Mouse (Mus musculus) retina, adult 2 months (tissue): ENCODE measurements around the gene Nectin1.

Experiments used
- DNase-seq: peaks from one replicate; pipeline ENCODE4 v3.0.0-alpha.2; 2012; ENCODE audit warnings: low read depth, low spot score

The Nectin1 gene

GRCm38 (mm10) chr9:43738480-43739084 is 5.2 kb upstream of the Nectin1 start:
- no peak for DNase-seq

- DNase-seq = no peak
Measured at GRCm38 (mm10) chr9:43741277-43741676, 2.5 kb upstream of the Nectin1 start.

DNA sequence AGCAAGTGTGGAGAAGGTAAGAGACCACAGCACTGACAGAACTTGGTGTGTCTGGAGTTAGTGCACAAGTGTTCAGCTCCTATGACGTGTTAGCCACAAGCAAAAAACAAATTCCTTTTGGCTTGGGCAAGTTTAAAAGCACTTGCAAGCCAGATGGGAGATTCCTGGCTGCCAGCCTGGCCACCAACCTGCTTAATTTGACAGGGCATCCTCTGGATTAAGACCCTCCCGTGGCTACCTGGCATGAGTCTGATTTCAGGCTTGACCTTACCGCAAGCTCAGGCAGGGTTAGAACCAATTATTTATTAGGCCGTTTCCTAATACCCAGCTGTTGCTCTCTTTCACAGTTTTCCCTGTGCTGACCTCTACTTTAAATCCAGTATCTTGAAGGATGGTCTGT is 1.7 kb upstream of the Nectin1 start:
- DNase-seq = no peak

GRCm38 (mm10) chr9:43742902-43743646 is 710 bp upstream of the Nectin1 start:
- DNase-seq = no peak

DNA sequence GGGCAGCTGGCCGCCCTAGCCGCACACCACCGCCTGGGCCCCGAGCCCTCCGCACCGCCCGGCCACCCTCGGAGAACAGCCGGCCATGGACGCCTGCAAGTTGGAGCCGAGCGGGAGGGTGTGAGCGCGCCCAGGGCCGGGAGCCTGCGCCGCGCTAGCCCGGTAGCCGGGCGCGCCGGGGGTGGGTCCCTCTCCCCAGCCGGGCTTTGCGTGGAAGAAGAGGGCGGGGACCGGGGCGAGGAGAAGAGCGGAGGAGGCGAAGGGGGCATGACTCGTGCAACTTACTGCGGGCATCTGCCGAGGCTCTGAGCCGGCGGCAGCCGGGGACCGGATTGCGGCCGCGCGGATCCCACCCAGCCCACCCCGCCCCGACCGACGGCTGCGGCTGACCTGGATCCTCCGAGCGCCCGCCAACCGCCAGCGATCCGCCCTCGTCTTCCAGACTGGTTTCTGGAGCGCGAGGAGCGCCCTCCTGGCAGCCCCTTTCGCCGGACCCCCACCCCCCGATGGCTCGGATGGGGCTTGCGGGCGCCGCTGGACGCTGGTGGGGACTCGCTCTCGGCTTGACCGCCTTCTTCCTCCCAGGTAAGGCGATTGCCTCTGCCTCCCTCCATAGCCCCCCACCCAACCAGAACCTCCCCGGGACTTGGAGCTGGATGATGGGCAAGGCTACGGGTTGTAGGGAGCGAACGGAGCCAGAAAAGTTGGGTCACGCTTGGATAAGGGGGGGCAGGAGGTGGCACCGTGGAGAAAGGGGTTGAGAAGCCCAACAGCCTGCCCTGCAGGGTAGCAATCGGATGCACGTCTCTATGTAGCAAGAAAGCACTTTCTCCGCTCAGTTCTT is 576 bp downstream of the Nectin1 start:
- no peak for DNase-seq

DNA sequence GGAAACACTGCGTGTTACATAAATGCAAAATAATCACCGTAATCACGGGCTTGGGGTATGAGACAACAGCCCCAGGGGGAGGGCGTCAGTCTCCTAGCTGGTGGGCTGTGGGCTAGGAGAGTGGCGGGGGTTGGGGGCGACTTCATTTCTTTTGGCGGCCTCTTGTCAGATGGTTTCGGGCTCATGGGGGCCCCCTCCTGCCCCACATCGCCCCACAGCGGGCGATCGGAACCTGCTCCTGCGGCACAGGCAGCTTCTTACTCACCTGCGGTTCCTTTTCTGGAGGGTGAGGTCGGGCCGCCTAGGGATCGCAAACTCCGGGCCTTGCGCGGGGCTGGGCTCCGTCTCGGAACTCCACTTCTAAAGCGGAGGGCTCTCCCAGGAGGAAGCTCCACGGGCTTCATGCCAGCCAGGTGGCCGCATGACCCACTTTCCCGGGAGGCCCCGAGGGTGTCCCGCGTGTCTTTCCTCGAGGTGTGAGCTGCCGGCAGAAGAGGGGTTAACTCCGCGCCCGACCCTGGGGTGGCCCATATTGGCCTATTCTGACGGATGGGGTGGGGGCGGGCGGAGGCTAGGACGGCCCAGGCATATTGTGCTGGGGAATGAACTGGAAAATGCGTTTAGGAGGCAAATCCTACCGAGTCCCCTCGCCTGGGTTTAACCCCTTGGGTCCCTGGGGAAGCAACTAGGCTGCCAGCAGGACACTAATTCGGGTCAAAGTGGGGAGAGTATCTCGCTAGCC is 1.4 kb downstream of the Nectin1 start:
- DNase-seq = no peak

DNA sequence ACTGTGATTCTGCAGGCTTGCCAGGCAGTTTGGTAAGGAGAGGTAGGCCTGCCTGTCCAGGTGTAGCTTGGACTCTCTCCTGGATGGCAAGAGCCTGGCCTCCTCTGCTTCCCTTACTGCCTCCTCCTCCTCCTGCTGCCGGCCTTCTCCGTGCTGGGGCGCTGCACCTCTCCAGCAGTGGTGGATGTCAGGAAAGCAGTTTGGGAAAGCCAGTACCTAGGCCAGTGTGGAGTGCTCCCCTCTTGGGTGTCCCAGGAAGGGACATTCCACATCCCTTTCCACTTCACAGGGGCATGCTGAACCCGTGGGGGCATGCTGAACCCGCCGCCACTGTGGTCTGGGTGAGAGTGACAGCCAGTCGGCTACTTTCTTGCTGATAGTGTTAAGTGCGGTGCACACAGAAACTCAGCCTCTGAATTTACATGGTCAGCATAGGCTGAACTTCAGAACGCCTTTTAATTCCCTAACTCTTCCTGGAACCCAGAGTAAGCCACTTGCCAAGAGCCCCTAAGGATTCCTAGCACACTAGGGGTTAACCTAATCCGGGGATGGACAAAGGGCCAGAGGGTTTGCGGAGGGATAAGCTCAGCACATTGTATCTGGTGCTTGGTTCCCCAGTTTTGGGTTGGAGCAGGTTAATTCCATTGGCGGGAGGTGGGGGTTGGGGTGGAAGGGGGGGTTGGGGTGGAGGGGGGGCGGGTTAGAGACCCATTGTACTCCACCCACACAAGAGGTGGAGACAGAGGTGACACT is 2.3 kb downstream of the Nectin1 start:
- DNase-seq = no peak

DNA sequence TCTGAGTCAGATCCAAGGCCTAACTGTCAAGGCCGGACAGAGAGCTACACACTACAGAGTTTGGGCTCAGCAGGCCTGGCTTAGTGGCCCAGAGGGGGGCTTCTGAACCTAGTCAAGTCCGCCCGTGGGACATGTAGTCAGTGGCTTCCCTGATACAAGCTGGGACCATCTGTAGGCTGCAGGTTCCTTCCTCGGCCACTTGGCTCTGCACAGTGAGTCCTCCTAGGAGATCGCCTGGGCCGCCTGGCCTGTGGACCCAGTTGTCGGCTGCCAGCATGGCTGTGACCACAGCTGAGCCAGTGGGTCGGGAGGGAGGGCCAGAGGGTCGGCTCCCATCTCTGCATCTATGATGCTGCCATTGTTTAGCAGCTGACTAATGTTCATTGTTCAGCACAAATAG is 3.9 kb downstream of the Nectin1 start:
- DNase-seq = no peak

- no peak for DNase-seq
Measured at GRCm38 (mm10) chr9:43748519-43748918, 4.7 kb downstream of the Nectin1 start.

DNA sequence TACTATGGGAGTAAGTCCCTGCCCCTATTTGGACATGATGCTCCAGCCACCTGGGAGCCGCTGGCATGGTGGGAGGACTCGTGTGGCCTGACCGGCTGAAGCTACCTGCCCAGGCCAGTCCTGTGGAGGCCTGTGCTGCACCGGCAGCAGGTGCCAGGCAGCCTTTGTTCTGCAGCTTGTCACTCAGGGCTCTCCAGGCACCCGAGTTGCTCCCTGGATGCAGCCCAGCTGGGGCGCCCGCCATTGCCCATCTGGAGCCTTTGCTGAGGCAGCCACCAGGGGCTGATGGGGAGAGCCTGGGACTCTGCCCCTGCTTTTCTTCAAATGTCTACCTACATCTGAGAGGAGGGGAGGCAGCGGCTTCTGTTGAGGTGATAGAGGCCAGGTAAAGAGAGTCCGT is 6.3 kb downstream of the Nectin1 start:
- DNase-seq = no peak

DNA sequence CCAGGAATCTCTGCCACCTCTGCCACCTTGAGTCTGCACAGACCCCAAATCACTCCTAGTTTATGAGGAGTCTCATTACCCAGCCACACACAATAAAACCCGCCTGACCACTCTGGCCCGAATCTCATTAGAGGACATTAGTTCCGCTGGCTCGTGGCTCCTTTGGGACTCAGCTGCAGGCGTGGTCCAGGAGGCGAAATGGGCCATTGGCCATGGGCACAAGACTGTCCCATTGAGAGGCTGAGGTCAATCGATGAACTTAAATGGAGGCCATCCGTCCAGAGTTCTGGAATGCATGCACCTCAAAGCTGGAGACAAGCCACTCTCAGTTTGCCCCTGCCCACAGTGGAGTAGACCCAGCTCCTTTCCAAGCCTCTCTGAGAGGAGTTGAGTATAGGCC is 7.3 kb downstream of the Nectin1 start:
- DNase-seq = no peak

- DNase-seq = no peak
Measured at GRCm38 (mm10) chr9:43753481-43753880, 9.7 kb downstream of the Nectin1 start.

DNA sequence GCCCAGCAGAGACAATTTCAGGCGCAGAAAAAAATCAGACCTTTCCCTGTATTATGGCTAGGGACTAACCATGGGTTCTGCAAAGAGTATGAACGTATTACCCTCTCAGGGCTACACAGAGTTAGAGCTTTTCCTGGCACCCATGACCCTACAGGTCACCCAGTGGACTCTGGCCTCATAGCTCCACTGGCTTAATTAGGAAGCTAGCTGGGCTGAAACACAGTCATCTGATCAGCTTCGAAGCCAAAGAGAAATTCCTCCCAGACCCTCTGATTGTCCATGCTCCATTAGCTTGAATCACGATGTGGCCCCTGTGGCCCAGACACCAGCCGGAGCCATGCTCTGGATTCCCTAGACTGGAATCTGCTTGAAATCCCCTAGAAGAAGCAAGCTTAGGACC is 10.3 kb downstream of the Nectin1 start:
- DNase-seq = no peak

DNA sequence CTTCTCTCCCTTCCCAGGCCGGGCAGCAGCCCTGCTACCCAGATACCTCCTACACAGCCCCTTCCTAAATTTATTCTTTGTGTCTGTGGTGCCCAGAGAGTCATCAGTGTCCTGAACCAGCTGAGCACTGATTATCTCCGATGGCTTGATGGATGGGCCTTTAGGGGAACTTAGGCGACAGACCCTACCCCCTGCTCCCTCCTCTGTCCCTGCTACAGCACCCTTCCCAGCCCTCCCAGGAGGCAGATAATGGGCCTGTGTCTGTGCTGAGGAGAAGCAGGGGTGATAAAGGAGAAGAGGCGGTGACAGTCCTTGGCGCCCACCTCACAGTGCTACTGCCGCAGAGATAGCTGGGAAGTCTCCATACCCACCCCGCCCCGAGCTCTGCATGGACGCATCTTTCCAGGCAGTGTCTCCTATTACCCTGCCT is 11.0 kb downstream of the Nectin1 start:
- DNase-seq = no peak

DNA sequence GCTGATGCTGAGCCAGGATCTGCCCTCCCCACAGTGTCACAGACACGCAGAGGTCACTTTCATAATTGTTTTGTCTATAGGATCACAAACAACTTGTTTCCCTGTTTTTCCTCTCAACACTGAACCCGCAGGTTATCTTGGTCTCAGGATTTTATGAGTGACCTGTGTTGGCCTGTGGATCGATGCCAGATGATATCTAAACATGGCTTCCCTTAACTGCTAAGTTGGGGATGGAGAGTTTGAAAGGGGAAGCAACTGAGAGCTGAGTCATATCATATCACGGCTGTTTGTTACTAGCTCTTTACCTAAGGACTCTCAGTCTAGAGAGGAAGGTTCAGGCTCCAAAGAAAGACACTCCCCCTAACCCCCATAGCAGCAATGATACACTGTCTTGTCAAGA is 11.7 kb downstream of the Nectin1 start:
- DNase-seq = no peak

- no peak for DNase-seq
Measured at GRCm38 (mm10) chr9:43755928-43756327, 12.1 kb downstream of the Nectin1 start.

DNA sequence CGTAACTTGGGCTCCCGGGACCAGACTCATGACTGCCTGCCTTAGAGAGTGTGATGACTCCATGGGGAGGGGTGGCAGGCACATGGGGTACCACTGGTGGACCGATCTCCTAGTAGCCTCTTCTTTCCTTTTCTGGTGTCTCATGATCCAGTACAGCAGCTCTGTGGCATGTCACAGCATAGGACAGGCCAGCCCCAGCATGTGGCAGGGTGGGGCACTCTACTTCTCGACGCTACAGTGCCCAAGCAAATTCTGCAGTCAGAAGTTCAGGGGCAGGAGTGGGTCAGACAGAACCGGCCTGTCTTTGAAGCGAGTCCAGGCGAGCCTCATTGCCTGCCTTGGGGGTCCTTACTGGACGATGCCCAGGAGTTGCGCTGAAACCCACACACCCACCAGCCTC is 13.4 kb downstream of the Nectin1 start:
- DNase-seq = no peak

DNA sequence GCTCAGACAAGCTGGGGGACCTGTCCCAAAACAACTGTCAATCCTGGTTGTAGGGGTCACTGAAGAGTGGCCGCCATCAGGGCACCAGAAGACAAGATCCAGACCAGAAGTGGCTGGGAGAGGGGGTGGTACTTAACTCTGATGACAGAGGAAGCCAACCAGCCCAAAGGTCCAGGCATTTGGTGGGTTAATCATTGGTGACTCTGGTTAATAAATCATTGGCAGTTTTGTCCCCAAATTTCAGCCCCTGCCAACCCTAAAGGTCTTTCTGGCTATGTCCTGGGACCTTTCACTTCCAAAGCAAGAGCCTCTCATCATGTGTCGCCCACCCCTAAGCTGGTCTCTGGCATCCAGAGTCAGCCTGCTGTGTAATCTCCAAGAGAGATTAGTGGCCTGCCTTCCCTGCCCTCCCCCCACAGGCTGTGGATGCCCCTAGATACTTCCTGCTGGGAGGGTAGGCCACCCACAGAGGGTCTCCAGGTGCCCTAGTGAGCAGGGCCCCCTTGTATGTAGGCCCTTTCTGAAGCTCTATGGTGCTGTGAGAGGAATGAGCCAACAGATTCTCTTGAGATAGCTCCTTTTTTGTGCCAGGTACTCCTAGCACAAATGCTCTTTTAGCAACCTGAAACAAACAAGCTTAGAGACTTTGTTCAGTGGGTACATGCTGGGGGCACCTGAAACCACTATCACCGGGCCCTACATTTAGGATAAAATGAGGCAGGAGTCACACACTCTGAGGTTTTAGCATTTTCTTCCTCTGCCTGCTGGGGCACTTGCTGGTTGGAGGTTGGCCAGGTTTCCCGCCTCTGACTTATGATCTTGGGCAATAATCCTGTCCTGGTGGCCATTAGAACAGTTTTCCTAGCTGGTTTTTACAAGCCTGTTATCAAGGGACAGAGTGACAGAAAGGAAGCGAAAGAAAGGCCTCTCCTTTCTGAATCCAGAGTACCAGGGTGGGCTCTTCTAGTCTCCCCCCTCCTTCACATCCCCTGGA is 14.5 kb downstream of the Nectin1 start:
- no peak for DNase-seq

DNA sequence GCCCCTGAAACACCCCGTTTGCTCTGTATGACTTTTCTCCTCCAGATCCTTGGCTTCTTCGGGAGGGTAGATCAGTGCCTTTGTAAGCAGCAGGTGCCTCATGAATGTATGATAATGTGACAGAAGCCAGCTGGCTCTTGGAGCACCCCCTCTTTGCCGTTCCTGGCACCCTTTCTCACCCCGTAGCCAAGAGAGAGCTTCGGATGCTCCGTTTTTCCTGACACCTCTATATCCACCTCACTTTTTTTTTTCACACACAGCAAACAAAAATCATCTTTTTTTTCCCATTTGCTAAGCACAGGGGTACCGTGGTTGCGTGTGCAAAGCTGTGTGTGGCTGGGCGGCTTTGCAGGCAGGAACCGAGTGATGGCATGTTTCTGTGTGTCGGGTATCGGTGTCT is 16.3 kb downstream of the Nectin1 start:
- DNase-seq = no peak
